Mouse (Mus musculus) cerebellum, adult (tissue): ENCODE measurements around the gene Gm20661.

ENCODE experiments used
- ATAC-seq: cut with Nextera tagmentation; 2 replicates; pipeline ENCODE4 v1.9.2; 2017; ENCODE audit warnings: mild to moderate bottlenecking, moderate library complexity, mixed read lengths; ENCODE audit not compliant: insufficient number of reproducible peaks, low FRiP score, low TSS enrichment

Gm20661 gene

GRCm38 (mm10) chr9:107966676-107967075, 16.2 kb upstream of the Gm20661 start:
- ATAC-seq, result no peak

- no peak for ATAC-seq
Measured at GRCm38 (mm10) chr9:107967437-107967836, 15.4 kb upstream of the Gm20661 start.

GRCm38 (mm10) chr9:107968531-107968930, 14.3 kb upstream of the Gm20661 start:
- ATAC-seq, result no peak

DNA sequence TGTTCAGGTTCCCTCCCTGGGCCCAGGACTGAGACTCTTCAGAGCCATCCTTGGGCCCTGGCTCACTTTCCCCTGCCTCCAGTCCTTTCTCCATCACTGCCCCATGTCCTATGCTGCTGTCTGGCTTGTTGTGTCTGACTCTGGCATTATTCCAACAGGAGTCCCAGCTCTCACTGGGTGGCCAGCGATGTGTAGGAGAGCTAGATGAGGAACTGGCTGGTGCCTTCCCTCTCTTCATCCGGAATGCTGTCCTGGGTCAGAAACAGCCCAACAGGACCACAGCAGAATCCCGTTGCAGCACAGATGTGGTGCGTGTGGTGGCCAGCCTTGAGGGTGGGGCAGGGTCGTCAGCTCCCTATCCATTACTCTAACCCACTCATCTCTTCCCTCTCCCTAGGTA, 12.5 kb upstream of the Gm20661 start:
- ATAC-seq, result no peak

DNA sequence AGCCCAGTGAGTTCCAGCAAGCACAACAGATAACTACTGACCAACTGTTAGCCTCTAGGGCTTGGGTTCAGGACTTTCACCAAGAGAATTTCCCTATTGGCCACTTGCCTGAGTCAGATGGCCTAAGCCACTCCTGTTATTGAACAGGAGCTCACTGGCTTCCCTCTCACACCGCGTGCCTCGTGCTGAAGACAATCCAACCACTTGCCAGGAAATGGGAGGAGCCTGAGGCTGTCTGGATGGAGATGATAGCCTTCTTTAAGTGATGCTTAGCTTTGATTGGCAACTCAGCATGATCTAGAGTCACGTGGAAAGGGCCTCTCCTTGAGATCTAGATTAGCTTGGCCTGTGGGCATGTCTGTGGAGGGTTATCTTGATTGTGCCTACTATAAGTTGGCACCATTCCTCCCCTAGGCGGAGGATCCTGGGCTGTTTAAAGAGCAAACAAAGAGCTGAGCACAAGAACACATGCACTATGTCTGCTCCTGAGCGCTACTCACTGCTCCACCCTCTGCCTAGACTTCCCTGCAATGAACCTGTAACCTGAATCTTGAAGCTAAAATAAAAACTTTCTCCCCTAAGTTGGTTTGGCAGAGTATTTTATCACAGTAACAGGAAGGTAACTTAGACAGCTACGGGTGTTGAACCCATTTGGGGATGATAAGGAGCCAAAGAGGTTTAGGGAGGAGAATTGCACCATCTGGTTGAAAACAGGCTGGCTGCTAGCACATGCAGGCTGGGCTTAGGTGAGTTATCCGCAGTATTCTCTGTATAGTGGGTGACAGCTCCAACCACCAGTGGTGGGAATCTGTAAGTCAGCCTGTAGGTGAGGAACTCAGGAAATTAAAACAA, 10.9 kb upstream of the Gm20661 start:
- no peak for ATAC-seq

DNA sequence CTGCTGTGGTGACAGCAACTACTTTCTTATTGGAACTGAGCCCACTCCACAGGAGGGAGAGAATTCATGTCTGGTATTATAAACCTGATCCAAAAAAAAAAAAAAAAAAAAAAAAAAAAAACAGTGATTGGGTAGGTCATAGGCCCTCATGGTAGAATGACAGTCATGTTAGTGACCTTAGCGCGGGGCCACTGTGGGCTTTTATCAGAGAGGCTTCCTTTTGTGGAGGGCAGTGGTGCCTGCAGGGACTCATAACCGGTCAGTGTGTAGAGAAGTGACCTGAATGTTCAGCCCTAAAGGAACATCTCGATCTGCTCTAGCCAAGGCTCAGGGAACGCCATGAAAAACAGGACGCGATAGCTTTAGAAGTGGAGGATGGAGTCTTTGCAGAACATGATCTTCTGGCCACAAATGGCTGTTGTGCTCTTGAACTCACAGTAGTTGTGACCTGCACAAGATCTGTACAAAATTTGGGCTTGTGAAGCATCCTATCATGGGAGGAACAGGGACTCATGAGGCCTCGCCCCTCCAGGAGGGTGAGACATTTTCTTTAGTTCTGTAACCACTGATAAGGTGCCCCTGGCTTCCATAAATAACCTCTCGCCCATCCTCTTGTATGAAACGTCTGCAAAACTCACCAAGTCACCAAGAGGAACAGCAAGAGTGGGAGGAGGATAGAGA, 8.2 kb upstream of the Gm20661 start:
- ATAC-seq, result no peak

DNA sequence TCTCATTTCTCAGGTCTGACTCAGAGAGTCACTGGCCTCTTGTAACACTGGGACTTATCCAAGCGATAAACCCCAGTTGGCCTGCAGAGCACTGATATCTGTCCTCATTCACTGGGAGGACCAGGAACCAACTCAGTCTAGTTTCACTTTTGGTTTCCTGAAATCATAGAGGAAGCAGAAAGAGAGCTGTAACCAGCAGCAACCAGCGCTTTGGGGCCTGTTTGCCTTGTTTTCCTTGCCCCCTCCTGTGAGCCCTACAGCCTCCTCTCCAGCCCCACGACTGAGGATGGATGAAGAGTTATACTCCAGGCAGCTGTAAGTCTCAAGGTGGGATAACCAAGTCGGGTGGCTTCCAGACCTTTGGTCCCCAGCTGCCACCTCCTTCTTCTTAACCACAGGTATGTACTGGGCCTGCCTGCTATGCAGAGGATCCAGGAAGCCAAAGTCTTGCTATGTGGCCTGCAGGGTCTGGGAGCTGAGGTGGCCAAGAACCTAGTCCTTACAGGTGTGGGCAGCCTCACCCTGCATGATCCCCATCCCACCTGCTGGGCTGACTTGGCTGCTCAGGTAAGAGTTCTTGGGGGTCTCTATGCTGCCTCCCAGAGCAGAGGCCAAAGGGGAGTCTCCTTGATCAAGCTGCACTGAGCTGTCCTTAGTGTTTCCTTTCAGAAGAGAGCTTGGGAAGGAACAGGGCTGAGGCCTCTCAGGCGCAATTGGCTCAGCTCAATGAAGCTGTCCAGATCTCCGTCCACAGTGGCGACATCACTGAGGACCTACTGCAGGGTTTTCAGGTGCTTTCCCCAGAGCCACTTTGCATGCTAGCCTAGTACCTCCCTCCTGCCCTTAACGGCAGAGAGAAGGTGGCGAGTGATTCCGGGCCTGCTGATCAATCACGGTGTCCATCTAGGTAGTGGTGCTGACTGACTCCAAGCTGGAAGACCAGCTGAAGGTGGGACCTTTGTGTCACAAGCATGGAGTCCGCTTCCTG, 7.2 kb upstream of the Gm20661 start, which contains the start of gene Uba7:
Gene Uba7 (plus strand): TSS at position 107 of the 988 bp plus-strand sequence.
- no peak for ATAC-seq

GRCm38 (mm10) chr9:107978815-107979214, 4.0 kb upstream of the Gm20661 start:
- no peak for ATAC-seq

GRCm38 (mm10) chr9:107981684-107982605, 913 bp upstream of the Gm20661 start:
- no peak for ATAC-seq

DNA sequence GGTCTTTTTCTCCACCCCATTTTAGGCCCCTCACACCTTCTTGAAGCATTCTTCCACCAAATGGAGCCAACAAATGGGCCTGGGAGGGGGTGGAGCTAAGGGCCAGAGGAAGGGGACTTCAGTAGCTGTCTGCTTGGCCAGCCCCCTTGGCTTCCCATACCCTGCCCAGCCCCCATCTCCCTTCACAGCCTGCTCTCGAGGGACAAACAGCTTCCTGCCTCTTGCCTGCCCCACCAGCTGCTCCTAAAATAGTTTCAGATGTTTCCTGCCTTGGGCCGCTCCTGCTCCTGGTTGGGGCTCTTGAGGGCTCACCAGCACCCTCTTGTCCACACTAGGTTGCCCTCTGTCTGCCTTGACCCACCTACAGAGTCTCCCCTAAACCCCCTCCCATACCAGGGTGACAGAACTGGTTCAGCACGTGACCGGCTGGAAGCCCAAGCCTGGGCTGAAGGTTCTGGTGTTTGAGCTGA, 598 bp downstream of the Gm20661 start:
- no peak for ATAC-seq

DNA sequence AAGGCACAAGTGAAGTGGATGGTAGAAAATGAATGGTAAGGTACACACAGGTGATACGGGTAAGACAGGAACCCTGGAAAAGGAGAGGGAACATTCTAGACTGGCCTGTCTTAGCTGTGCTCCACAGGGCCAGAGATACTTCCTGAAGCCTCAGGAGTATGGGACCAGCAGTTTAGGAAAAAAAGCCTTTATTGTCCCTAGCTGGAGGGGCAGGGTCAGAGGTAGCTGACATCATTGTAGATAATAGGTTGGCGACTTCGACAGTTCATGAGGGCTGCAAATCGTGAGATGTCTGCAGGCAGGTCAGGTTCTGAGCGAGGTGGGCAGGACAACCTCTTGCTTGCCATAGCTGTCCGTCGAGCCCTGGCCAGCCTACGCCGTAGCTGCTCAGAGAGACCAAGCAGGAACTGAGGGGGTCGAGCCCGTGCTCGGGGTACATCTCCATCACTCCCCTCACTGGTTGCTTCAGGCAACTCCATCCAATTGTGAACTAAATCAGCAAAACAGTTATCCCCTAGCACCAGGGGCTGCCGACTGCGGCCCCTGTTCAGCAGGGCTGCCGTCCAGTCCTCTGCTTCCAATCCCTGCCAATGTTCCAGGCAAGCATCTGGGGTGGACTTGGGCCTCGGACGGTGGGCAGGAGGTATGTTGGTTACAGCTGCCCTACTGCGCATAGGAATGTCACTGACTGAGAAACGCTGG, 1.3 kb downstream of the Gm20661 start:
- ATAC-seq, result no peak

- ATAC-seq, result no peak
Measured at GRCm38 (mm10) chr9:107984754-107985055, 1.8 kb downstream of the Gm20661 start.

DNA sequence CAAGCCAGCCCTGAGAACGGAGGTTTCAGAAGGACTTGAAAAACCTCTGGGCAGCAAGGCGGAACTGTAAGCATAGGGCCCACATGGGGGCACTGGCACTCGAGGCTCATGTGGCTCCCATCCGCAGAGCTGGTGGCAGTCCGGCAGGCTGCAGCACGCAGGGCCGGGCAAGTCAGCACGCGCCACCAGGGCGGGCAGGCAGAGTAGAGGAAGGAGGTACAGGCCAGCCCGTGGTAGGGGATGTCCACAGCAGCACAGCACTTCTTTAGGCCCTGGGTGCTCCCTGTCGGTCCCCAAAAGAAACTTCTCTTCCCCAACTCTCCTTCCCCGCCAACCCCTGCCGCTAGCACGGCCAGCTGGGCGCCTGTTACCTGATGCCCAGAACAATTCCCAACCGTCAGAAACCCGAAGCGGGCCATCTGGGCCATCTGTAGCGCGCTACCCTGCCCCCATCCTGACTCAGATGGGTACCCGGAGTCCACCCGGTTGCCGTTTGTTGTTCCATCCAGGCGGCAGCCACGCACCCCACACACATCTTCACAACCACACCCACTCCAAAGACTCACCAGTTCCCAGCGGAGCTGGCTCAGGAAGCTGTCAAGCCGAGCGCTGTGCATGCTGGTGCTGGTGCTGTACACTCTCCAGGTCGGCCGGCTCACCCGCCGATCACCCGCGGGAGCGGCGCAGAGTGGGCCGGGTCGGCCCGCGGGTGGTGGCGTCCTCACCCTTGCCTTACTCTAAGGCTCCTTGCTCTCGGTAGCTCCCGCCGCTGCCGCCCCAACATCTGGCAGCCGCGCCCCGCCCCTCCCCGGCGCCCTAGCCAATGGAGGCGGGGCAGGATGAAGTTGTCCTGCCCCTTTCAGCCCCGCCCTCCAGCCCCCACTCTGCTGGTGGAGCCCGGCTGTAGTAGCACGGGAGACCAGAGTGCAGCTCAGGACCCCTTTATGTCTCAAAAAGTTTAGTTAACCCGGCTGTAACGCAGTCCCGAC, 2.6 kb downstream of the Gm20661 start, which contains the start of gene Inka1:
Gene Inka1 (minus strand): TSS at position 749 of the 989 bp plus-strand sequence.
- peak; percentile 56; the same call in 1 of the 2 replicates for ATAC-seq

GRCm38 (mm10) chr9:107986376-107986775, 3.5 kb downstream of the Gm20661 start:
- ATAC-seq, result peak; percentile 76; the same call in 1 of the 2 replicates

DNA sequence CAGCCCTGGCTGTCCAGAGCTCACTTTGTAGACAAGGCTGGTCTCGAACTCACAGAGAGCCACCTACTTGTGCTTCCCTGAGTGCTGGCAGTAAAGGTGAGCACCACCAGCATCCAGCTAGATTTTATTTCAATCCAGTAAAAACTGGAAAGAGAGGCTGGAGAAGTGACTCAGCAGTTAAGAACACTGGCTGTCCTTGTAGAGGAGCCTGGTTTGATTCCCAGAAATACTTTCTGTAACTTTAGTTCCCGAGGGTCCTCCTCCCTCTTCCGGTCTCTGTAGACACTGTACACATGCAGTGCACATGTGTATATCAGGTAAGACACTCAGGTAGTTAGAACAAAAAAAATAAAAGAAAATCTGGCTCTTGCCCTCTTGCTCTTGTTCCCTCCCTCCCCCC, 5.1 kb downstream of the Gm20661 start:
- no peak for ATAC-seq

- no peak for ATAC-seq
Measured at GRCm38 (mm10) chr9:107992197-107992596, 9.3 kb downstream of the Gm20661 start, which contains the start of gene Cdhr4. TSS of gene Cdhr4 (plus strand) at chr9:107992497.

GRCm38 (mm10) chr9:107993013-107993412, 10.2 kb downstream of the Gm20661 start:
- ATAC-seq, result no peak
